Mouse (Mus musculus): ENCODE results near the gene Hsd3b5. TPM values are rescaled to one million over a fixed set of nuclear protein-coding genes. Genes with fewer than 3 reads are reported as not detected.
"Not testable (repeated sequence)": the region's sequence is repeated elsewhere in the genome, so short reads cannot be mapped to it uniquely, and the experiment has no call there.

Hsd3b5 gene
- polyA plus RNA-seq (2016; fragmentation: Nextera tagmentation; extraction: Ambion mirVana): not detected in 2 replicates

DNA sequence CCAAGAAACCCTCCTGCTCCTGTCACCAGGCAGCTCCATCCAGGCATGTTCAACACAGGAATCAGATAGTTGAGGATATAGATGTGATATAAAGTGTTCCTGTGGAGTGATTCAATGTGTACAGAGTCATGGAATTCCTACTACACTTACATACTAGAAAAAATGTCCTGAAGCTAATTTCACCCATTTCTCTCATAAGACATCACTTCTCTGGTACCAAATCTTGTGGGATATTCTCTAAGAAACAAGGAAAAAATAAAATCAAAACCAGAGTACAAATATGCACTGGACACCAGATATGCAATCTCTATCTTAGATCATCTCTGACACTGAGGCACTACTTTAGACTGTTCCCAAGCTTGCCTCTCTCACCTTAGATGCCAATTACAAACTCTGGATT lies at the start of gene Hsd3b5:
TSS of gene Hsd3b5 (minus strand) at position 101 of the 400 bp plus-strand sequence.
- Histone ChIP-seq H3K27ac (no peak within 1 kb of the TSS), H3K9ac (no peak within 1 kb of the TSS), H3K9me3 (no peaks in the 10 kb centered on the region), H3K4me3 (no peak within 1 kb of the TSS), H3K27me3 (no peaks in the 10 kb centered on the region), H3K36me3 (no peaks in the 10 kb centered on the region), H3K4me1 (no peaks in the 10 kb centered on the region), H3K4me2 (replicated peaks) (no peak within 1 kb of the TSS)
- ATAC-seq (ENCODE audit: insufficient number of reproducible peaks, insufficient read depth, low FRiP score, low TSS enrichment): no peak

GRCm38 (mm10) chr3:98635145-98635544 lies 5.1 kb upstream of the Hsd3b5 start:
- Histone ChIP-seq H3K4me2 (replicated peaks) (no peak overlapping the region), H3K9me3 (no peaks in the 10 kb centered on the region), H3K4me1 (no peaks in the 10 kb centered on the region), H3K27ac (no peak overlapping the region), H3K4me3 (no peak overlapping the region), H3K27me3 (no peaks in the 10 kb centered on the region), H3K9ac (no peak overlapping the region), H3K36me3 (no peaks in the 10 kb centered on the region)
- ATAC-seq (ENCODE audit: insufficient number of reproducible peaks, insufficient read depth, low FRiP score, low TSS enrichment): no peak
- WGBS: 95% methylated on average over 1 of the region's 1 CpGs

GRCm38 (mm10) chr3:98629633-98630032 lies 419 bp downstream of the Hsd3b5 start:
- ATAC-seq (ENCODE audit: insufficient number of reproducible peaks, insufficient read depth, low FRiP score, low TSS enrichment): no peak
- Histone ChIP-seq H3K36me3 (no peaks in the 10 kb centered on the region), H3K4me2 (replicated peaks) (no peak overlapping the region), H3K27ac (no peak overlapping the region), H3K4me3 (no peak overlapping the region), H3K9me3 (no peaks in the 10 kb centered on the region), H3K4me1 (no peaks in the 10 kb centered on the region), H3K9ac (no peak overlapping the region), H3K27me3 (no peaks in the 10 kb centered on the region)
- WGBS: 85% methylated on average over 3 of the region's 3 CpGs

DNA sequence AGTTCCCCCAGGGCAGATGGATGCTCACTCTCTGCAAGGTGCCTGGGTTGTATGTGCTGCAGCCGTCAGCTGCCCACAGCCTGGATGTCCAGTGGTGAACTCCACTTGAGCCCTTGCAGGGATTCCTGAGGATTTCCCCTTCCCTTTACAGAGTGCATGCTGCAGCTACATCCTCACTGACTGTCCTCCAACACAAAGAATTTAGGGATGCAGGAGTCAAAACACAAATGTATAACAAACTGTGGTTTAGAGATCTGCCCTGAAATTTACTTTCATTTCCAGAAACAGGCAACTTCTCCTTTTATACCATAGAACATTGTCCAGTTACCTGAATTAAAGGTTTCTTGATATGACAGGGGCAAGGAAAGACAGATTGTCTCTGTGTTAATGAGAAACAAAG lies 13.3 kb downstream of the Hsd3b5 start:
- not testable (repeated sequence) for H3K36me3 ChIP-seq; ATAC-seq (ENCODE audit: insufficient number of reproducible peaks, insufficient read depth, low FRiP score, low TSS enrichment)
- WGBS: 48% methylated on average over 1 of the region's 1 CpGs

GRCm38 (mm10) chr3:98616244-98616643 lies 13.8 kb downstream of the Hsd3b5 start:
- 39% methylated on average over 2 of the region's 2 CpGs for WGBS
- not testable (repeated sequence) for H3K4me3 ChIP-seq; H3K9ac ChIP-seq; H3K9me3 ChIP-seq; ATAC-seq (ENCODE audit: insufficient number of reproducible peaks, insufficient read depth, low FRiP score, low TSS enrichment); H3K27ac ChIP-seq; H3K4me2 ChIP-seq (replicated peaks); H3K27me3 ChIP-seq; H3K36me3 ChIP-seq; H3K4me1 ChIP-seq

More for the DNA sequence above, 13.3 kb downstream of the Hsd3b5 start:
- H3K4me2 ChIP-seq (replicated peaks); H3K27me3 ChIP-seq; H3K4me1 ChIP-seq; H3K9ac ChIP-seq; H3K4me3 ChIP-seq; H3K27ac ChIP-seq; H3K9me3 ChIP-seq: not testable (repeated sequence)

GRCm38 (mm10) chr3:98614406-98614927 lies 15.6 kb downstream of the Hsd3b5 start:
- not testable (repeated sequence) for H3K4me3 ChIP-seq; H3K9ac ChIP-seq; H3K27ac ChIP-seq; H3K27me3 ChIP-seq; ATAC-seq (ENCODE audit: insufficient number of reproducible peaks, insufficient read depth, low FRiP score, low TSS enrichment); H3K9me3 ChIP-seq; H3K4me2 ChIP-seq (replicated peaks); H3K4me1 ChIP-seq; H3K36me3 ChIP-seq
- 72% methylated on average over 2 of the region's 2 CpGs for WGBS

GRCm38 (mm10) chr3:98613963-98614362 lies 16.1 kb downstream of the Hsd3b5 start:
- H3K4me3 ChIP-seq: no peak overlapping the region
- H3K4me1 ChIP-seq: no peaks in the 10 kb centered on the region
- ATAC-seq (ENCODE audit: insufficient number of reproducible peaks, insufficient read depth, low FRiP score, low TSS enrichment): no peak
- no peaks in the 10 kb centered on the region for H3K36me3 ChIP-seq
- H3K9me3 ChIP-seq: no peaks in the 10 kb centered on the region
- H3K27me3 ChIP-seq: no peaks in the 10 kb centered on the region
- H3K27ac ChIP-seq: no peak overlapping the region
- H3K9ac ChIP-seq: no peak overlapping the region
- H3K4me2 ChIP-seq (replicated peaks): no peak overlapping the region

DNA sequence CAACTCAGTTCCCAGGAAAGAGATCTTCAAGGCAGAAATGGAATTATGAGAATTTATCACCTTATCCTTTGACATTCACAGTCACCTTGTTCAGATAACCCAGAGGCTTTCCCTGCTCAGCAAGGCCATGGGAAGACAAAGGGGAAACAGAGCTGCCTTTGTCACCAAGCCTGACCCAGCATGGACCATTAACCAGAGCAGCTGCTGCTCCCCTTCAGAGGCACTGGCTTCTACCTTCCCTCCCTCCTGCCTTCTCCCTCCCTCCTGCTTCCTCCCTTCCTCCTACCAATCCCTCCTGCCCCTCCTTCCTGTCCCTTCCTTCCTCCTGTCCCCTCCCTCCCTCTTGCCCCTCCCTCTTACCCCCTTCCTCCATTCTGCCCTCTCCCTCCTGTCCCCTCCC lies 16.5 kb downstream of the Hsd3b5 start:
- not testable (repeated sequence) for ATAC-seq (ENCODE audit: insufficient number of reproducible peaks, insufficient read depth, low FRiP score, low TSS enrichment); H3K4me1 ChIP-seq; H3K4me2 ChIP-seq (replicated peaks); H3K4me3 ChIP-seq; H3K9ac ChIP-seq; H3K9me3 ChIP-seq; H3K36me3 ChIP-seq; H3K27me3 ChIP-seq; H3K27ac ChIP-seq

GRCm38 (mm10) chr3:98588707-98589106 lies 41.3 kb downstream of the Hsd3b5 start, which contains the start of gene Gm10681:
Gm10681 (minus strand) TSS chr3:98588807.
- H3K4me2 ChIP-seq (replicated peaks): no peak within 1 kb of the TSS
- H3K36me3 ChIP-seq: no peaks in the 10 kb centered on the region
- no peaks in the 10 kb centered on the region for H3K4me1 ChIP-seq
- H3K27me3 ChIP-seq: no peaks in the 10 kb centered on the region
- H3K9me3 ChIP-seq: no peaks in the 10 kb centered on the region
- no peak within 1 kb of the TSS for H3K27ac ChIP-seq
- no peak within 1 kb of the TSS for H3K4me3 ChIP-seq
- no peak within 1 kb of the TSS for H3K9ac ChIP-seq
- no peak for ATAC-seq (ENCODE audit: insufficient number of reproducible peaks, insufficient read depth, low FRiP score, low TSS enrichment)

DNA sequence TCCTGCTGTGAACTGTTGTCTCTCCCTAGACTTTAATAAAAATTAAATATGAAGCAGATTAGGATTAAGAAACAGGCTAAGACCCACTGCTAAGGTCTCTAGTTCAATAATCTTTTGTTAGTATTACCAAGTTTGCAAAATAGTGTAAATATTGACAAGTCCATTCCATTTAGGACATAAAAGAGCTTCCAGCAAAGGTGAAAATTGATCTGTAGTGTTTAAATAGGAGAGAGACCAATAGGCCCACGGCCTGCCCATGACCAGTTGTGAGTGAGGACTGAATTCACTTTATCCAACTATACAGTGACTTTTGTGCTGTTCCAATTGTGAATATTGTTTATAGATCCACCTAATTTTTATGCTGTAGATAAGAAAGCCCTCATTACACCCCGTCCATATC lies 42.3 kb downstream of the Hsd3b5 start:
- H3K27me3 ChIP-seq: no peaks in the 10 kb centered on the region
- H3K9me3 ChIP-seq: no peaks in the 10 kb centered on the region
- no peak overlapping the region for H3K4me3 ChIP-seq
- 88% methylated on average over 2 of the region's 2 CpGs for WGBS
- ATAC-seq (ENCODE audit: insufficient number of reproducible peaks, insufficient read depth, low FRiP score, low TSS enrichment): no peak
- H3K4me2 ChIP-seq (replicated peaks): no peak overlapping the region
- no peaks in the 10 kb centered on the region for H3K4me1 ChIP-seq
- no peak overlapping the region for H3K9ac ChIP-seq
- H3K27ac ChIP-seq: no peak overlapping the region
- H3K36me3 ChIP-seq: no peaks in the 10 kb centered on the region

GRCm38 (mm10) chr3:98582622-98583021 lies 47.4 kb downstream of the Hsd3b5 start:
- not testable (repeated sequence) for ATAC-seq (ENCODE audit: insufficient number of reproducible peaks, insufficient read depth, low FRiP score, low TSS enrichment); H3K9ac ChIP-seq; H3K9me3 ChIP-seq; H3K4me3 ChIP-seq; H3K27me3 ChIP-seq; H3K27ac ChIP-seq; H3K4me2 ChIP-seq (replicated peaks); H3K4me1 ChIP-seq; H3K36me3 ChIP-seq

DNA sequence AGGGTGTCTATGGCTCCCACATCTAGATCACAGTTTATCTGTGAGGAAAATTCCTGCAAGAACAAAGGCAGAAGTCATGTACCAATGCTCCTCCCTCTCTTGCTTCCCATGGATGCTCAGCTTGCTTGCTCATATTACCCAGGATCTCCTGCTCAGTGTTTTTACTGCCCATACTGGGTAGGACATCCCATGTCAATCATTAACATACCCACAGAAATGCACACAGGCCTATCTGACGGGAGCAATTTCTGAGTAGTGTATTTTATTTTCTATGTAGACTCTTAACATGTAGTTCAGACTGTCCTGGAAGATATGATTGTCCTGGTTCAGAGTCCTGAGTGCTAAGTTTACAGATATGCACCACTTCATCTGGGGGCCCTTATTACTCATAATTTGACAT lies 47.9 kb downstream of the Hsd3b5 start:
- not testable (repeated sequence) for H3K4me2 ChIP-seq (replicated peaks); H3K27me3 ChIP-seq; H3K9ac ChIP-seq; H3K4me3 ChIP-seq; ATAC-seq (ENCODE audit: insufficient number of reproducible peaks, insufficient read depth, low FRiP score, low TSS enrichment); H3K4me1 ChIP-seq; H3K9me3 ChIP-seq; H3K27ac ChIP-seq; H3K36me3 ChIP-seq
- no CpG with 5 or more reads among the region's 1 CpGs for WGBS

- H3K4me1 ChIP-seq; H3K27me3 ChIP-seq; H3K9ac ChIP-seq; H3K36me3 ChIP-seq; ATAC-seq (ENCODE audit: insufficient number of reproducible peaks, insufficient read depth, low FRiP score, low TSS enrichment); H3K27ac ChIP-seq; H3K4me3 ChIP-seq; H3K9me3 ChIP-seq; H3K4me2 ChIP-seq (replicated peaks): not testable (repeated sequence)
- 100% methylated on average over 1 of the region's 1 CpGs for WGBS
These were observed 49.0 kb downstream of the Hsd3b5 start for GRCm38 (mm10) chr3:98581024-98581423.

Data from embryonic facial prominence, embryonic 12.5 days (tissue).